Mouse (Mus musculus): ENCODE measurements around the gene Jmjd1c.

Gene Jmjd1c

GRCm38 (mm10) chr10:67072600-67072999 lies 23.3 kb upstream of the Jmjd1c start:
- DNase-seq (ENCODE audit: low spot score in 2 of 2) = no peak

DNA sequence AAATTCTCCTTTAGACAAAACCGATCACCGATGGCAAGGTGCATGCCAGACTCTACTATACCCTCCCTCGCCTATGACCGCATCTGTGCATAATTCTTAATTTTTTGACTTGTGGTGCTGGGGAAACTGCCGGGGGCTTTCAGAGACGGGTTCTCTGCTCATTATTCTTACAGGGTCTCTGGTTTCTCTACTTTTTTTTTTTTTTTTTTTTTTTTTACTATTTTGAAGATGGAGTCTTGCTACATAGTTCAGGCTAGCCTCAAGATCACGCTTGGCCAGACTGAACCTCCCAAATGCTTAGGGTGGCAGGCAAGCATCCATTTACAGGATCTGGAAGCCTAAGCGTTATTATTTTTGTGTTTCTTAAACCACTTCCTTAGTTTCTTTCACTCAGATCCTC lies 22.3 kb upstream of the Jmjd1c start:
- DNase-seq (ENCODE audit: low spot score in 2 of 2) = no peak

DNA sequence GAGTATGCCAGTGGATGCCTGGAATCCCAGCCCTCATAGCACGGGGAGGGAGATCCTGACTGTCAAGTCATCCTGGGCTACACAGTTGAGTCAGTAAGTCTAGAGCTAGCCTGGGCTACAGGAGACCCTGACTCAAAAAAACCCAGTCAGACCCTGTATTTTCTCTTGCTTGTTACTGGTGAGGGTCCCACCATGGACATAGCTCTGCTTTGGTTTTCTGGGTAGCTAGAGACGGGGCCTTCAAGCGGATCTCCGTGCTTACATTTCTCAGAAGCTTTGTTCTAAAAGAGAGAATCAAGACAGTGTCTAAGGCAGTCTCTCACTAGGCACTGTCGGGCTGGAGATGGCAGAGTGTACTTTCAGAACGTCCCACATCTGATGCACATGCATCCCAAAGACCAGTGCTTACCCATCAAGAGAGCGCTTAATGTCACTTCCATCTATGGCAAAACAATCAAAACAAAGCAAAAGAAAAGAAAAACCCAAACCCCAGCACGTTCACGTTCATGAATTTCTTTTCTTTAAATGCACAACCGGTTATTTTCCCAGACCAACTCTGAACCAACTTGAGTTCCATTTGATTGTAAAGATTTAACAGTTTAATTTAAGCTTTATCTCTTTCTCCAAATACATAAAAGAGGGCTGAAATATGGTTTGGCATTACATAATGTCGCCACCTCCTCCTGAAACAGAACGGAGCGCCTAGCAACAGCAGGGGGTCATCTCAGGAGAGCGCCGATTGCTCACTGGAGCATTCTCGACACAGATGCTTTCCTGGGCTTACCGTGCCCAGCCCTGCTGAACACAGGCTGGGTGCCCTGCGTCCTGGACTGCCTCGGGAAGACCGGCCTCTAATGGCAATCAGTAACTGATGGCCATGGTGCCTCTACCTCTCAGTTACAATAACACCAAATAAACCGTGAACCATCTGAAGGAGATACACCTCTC lies 19.7 kb upstream of the Jmjd1c start:
- peak in 1 of 2 experiments; percentile 64 for DNase-seq (ENCODE audit: low spot score in 2 of 2)

GRCm38 (mm10) chr10:67079030-67079429 lies 16.9 kb upstream of the Jmjd1c start:
- DNase-seq (ENCODE audit: low spot score in 2 of 2) = no peak

GRCm38 (mm10) chr10:67081206-67082007 lies 14.5 kb upstream of the Jmjd1c start:
- no peak for DNase-seq (ENCODE audit: low spot score in 2 of 2)

DNA sequence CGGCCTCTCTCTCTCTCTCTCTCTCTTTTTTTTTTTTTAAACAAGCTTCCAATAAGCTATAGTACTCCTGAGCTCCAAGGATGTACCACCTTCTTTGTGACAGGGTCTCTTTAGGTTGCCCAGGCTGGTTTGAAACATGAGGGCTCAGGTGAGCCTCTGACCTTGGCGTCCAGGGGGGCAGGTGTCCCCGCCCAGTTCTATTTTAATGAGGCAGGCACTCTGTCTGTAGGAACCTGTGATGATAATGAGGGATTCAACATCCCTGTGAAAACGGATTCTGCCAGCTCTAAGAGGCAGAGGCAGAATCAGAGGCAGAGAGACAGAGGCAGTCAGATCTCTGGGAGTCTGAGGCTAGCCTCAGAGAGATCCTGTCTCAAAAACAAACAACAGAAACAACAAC lies 13.4 kb upstream of the Jmjd1c start:
- no peak for DNase-seq (ENCODE audit: low spot score in 2 of 2)

GRCm38 (mm10) chr10:67083446-67084166 lies 12.3 kb upstream of the Jmjd1c start:
- no peak for DNase-seq (ENCODE audit: low spot score in 2 of 2)

DNA sequence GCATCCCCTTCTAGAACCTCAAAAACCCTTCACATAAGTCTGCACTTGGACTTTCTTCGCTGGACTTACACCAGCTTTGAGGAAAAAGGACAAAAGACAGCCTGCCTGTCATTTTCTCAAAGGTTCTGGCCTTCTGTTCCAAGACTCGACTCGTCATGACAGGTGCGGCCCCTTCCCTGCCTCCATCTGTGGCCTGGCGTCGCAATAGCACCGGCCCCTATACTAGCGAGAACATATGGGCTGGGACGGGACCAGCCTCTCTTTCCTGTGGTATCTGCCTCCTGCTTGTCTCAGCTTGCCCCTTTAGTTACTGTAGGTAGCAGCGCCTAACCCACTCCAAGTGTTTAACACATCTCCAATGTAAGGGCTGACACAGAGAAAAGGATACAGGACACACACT lies 10.8 kb upstream of the Jmjd1c start:
- DNase-seq (ENCODE audit: low spot score in 2 of 2) = no peak

GRCm38 (mm10) chr10:67085916-67086315 lies 10.0 kb upstream of the Jmjd1c start:
- DNase-seq (ENCODE audit: low spot score in 2 of 2) = no peak

GRCm38 (mm10) chr10:67087447-67088226 lies 8.3 kb upstream of the Jmjd1c start:
- no peak for DNase-seq (ENCODE audit: low spot score in 2 of 2)

GRCm38 (mm10) chr10:67090611-67091010 lies 5.3 kb upstream of the Jmjd1c start:
- no peak for DNase-seq (ENCODE audit: low spot score in 2 of 2)

GRCm38 (mm10) chr10:67094922-67095321 lies 1.0 kb upstream of the Jmjd1c start:
- no peak for DNase-seq (ENCODE audit: low spot score in 2 of 2)

DNA sequence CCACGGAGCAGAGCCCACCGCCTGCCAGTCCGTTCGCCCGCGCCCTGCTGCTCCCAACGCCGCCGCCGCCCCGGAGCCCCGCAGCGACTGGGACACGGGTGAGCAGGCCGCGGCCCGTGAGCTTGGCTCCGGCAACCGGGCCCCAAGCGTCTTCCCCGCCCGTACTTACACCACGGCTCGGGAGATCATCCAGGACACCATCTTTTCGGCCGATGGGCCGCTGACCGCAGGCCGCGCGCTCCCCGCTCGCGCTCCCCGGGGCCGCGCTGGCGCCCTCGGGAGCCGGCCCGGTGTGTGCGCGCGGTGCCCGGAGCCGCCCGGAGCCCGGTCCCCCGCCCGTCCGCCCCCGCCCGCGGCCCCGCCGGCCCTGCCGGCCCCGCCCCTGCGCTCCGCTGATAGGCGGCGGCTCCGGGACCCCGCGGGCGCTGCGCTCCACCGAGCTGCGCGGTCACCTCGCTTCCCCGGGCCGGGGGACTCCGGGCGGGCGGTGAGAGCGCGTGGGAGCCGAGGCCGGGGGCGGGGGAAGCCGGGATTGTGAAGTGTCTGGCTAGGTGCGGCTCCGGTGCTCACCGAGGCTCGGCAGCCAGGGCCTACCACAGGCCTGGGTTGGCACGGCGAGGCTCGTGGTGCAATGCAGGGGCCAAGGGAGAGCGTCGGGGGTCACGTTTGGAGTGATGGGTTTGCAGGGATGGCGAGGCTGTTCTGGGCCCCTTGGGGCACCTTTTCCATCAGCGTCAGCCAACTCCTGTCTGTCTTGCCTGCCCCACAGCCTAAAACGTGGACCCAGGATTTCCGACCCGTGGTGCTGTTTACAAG lies 904 bp downstream of the Jmjd1c start, which contains the start of gene Reep3:
Reep3 (minus strand) TSS at position 325 of the 816 bp plus-strand sequence.
- peak; percentile 43 to 75 for DNase-seq (ENCODE audit: low spot score in 2 of 2)

- DNase-seq (ENCODE audit: low spot score in 2 of 2) = no peak
Observed at GRCm38 (mm10) chr10:67097437-67098150, 1.7 kb downstream of the Jmjd1c start.

DNA sequence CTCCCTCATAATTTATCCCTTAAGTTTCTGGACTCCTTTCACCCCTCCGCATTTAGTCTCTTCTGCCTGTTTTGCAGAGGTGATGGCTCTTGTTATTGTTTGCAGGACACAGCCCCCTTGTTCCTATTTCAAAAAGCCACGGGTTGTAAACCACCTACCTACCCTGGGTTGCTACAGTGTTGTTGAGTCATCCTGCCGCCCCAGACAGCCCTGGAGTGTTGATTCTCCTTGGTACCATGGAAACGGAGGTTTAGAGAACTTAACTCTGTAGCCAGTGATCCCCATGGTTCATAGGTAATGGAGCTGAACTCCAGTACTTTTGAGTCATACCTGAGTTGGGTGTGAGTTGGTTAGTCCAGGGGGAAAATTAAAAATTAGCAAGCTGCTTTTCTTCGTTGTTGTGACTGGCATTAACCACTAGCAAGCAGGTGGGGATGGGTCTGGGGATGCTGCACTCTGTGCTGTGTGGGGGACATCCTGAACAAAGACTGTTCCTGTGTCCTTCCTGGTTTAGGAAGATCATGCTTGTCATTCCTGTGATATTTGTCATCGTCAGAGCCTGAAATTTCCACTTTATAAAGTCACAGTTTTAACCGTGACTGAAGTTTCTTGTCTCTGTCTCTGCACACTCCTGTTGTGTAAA lies 2.6 kb downstream of the Jmjd1c start:
- no peak for DNase-seq (ENCODE audit: low spot score in 2 of 2)

DNA sequence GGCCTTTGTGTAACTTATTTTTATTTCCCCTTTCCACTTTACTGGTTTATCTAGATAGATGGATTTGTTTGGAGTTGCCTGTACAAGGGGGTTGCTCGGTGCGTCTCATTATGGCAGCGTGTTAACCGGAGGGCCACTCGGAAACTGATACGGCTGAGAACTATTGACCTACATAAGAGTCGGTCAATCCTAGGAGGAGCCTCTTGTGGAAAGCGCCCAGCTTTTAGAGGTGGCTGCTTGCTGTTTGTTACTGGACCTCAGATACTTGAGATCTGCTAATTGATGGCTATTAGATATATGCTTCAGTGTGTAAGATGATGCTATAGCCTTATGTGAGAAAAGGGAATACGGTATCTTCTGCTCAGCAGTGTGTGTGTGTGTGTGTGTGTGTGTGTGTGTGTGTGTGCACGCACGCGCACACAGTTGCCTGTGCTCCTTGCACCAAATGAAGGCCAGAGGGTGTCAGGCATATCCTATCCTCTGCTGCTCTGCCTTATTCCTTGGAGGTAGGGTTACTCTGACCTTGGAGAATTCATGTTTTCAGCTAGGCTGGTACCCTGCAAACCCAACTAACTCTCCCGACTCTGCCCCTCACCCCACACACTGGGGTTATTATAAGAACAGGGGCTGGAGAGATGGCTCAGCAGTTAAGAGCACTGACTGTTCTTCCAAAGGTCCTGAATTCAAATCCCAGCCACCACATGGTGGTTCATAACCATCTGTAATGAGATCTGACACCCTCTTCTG lies 3.4 kb downstream of the Jmjd1c start:
- DNase-seq (ENCODE audit: low spot score in 2 of 2) = no peak

DNA sequence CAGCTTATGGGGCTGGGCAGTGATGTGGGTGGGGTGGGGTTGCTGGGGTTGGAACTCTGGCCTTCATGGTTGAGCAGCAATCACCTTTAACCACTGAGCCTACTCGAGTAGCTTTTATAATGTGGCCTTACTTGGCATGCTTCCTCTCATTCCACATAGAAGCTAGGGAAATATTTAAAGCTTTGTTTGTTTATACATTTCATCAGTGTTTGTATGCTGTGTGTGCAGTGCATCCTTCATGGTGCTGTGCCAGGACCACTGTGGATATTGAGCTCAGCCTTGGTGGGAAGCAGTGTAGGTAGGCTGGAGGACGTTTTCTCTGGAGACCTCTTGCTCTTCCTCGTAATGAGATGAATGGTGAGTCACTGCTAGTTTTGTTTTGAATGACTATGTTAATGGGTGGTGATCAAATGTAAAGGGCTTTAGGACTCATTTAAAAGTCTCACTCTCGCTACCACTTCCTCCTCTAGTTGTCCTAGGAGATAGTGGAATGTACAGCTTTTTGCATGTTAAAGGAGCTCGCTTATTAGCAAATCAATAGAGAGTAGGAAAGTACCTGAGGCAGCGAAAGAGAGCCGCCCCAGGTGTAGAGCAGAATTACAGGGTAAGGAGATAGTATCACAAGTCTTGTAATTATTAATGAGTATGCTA lies 4.2 kb downstream of the Jmjd1c start:
- DNase-seq (ENCODE audit: low spot score in 2 of 2) = no peak

DNA sequence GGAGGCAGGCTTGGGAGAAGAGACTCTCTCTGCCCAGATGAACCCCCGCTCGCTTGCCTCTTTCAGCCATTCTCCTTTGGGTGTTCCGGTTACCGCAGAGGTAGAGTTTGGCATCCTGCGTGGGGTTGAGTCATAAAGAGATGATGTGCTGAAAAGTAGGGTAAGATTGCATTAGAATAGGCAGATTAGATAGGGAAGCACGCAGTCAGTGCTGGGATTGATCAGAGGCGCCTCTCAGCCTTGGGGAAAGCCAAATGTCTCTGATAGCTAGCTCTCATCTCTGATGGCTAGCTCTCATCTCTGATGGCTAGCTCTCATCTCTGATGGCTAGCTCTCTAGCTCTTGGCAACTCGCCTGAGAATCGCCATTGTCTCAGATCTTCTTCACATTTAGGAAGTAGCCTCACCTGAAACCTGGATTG lies 4.9 kb downstream of the Jmjd1c start:
- no peak for DNase-seq (ENCODE audit: low spot score in 2 of 2)

Measured in frontal cortex, postnatal 10 days (tissue).